Mouse (Mus musculus): ENCODE data around the gene Fbh1. TPM values are rescaled to one million over a fixed set of nuclear protein-coding genes. Genes with fewer than 3 reads are reported as not detected.
"Not testable (repeated sequence)": the region's sequence is repeated elsewhere in the genome, so short reads cannot be mapped to it uniquely, and the experiment has no call there.

The Fbh1 gene
- polyA plus RNA-seq, 1 experiment from 2014 or later = 153 TPM

GRCm38 (mm10) chr2:11710101-11710500, 67.3 kb downstream of the Fbh1 start:
- not testable (repeated sequence) for H3K9me3 ChIP-seq (ENCODE audit: control insufficient read depth, low read length); H3K27ac ChIP-seq (replicated peaks; ENCODE audit: low read depth, low read length); H3K36me3 ChIP-seq (ENCODE audit: control insufficient read depth, insufficient read depth, low read length); H3K4me3 ChIP-seq (replicated peaks; ENCODE audit: low read depth, low read length); H3K4me2 ChIP-seq (ENCODE audit: low read length); H3K9ac ChIP-seq (replicated peaks; ENCODE audit: low read length); ATAC-seq (ENCODE audit: low FRiP score, low TSS enrichment)
- peaks cover 12% of the 10 kb centered on the region for H3K4me1 ChIP-seq (ENCODE audit: control insufficient read depth, insufficient read depth, low read length)
- H3K27me3 ChIP-seq (ENCODE audit: control insufficient read depth, insufficient read depth, low read length) = peaks cover 16% of the 10 kb centered on the region
- DNase-seq = peak; percentile 66
- 60% methylated on average over 4 of the region's 4 CpGs for WGBS

- WGBS = 90% methylated on average over 5 of the region's 5 CpGs
- H3K27me3 ChIP-seq (ENCODE audit: control insufficient read depth, insufficient read depth, low read length) = peaks cover 16% of the 10 kb centered on the region
- no peak for ATAC-seq (ENCODE audit: low FRiP score, low TSS enrichment)
- H3K4me1 ChIP-seq (ENCODE audit: control insufficient read depth, insufficient read depth, low read length) = peaks cover 12% of the 10 kb centered on the region
- H3K9ac ChIP-seq (replicated peaks; ENCODE audit: low read length) = no peak overlapping the region
- H3K27ac ChIP-seq (replicated peaks; ENCODE audit: low read depth, low read length) = no peak overlapping the region
- no peaks in the 10 kb centered on the region for H3K36me3 ChIP-seq (ENCODE audit: control insufficient read depth, insufficient read depth, low read length)
- H3K4me3 ChIP-seq (replicated peaks; ENCODE audit: low read depth, low read length) = no peak overlapping the region
- H3K9me3 ChIP-seq (ENCODE audit: control insufficient read depth, low read length) = no peaks in the 10 kb centered on the region
- no peak overlapping the region for H3K4me2 ChIP-seq (ENCODE audit: low read length)
- DNase-seq = no peak
Observed at GRCm38 (mm10) chr2:11708538-11708937, 68.8 kb downstream of the Fbh1 start.

GRCm38 (mm10) chr2:11706746-11707065, 70.7 kb downstream of the Fbh1 start:
- WGBS = 33% methylated on average over 6 of the region's 6 CpGs
- peak overlapping the region; percentile 100 for H3K4me2 ChIP-seq (ENCODE audit: low read length)
- H3K36me3 ChIP-seq (ENCODE audit: control insufficient read depth, insufficient read depth, low read length) = no peaks in the 10 kb centered on the region
- no peaks in the 10 kb centered on the region for H3K9me3 ChIP-seq (ENCODE audit: control insufficient read depth, low read length)
- no peak overlapping the region for H3K9ac ChIP-seq (replicated peaks; ENCODE audit: low read length)
- no peak for DNase-seq
- H3K4me1 ChIP-seq (ENCODE audit: control insufficient read depth, insufficient read depth, low read length) = peaks cover 12% of the 10 kb centered on the region
- peaks cover 16% of the 10 kb centered on the region for H3K27me3 ChIP-seq (ENCODE audit: control insufficient read depth, insufficient read depth, low read length)
- ATAC-seq (ENCODE audit: low FRiP score, low TSS enrichment) = no peak
- H3K4me3 ChIP-seq (replicated peaks; ENCODE audit: low read depth, low read length) = peak overlapping the region; percentile 54; the same call in 1 of the 2 replicates
- H3K27ac ChIP-seq (replicated peaks; ENCODE audit: low read depth, low read length) = no peak overlapping the region

GRCm38 (mm10) chr2:11706030-11706745, 71.2 kb downstream of the Fbh1 start:
- WGBS = 4% methylated on average over 28 of the region's 28 CpGs
- no peaks in the 10 kb centered on the region for H3K36me3 ChIP-seq (ENCODE audit: control insufficient read depth, insufficient read depth, low read length)
- peak overlapping the region; percentile 100 for H3K4me2 ChIP-seq (ENCODE audit: low read length)
- peak overlapping the region; percentile 54 for H3K4me3 ChIP-seq (replicated peaks; ENCODE audit: low read depth, low read length)
- H3K27ac ChIP-seq (replicated peaks; ENCODE audit: low read depth, low read length) = no peak overlapping the region
- H3K27me3 ChIP-seq (ENCODE audit: control insufficient read depth, insufficient read depth, low read length) = peaks cover 16% of the 10 kb centered on the region
- H3K4me1 ChIP-seq (ENCODE audit: control insufficient read depth, insufficient read depth, low read length) = peaks cover 12% of the 10 kb centered on the region
- ATAC-seq (ENCODE audit: low FRiP score, low TSS enrichment) = 0 out of 2 replicates have a peak, but pooled peaks have one; percentile 21
- H3K9ac ChIP-seq (replicated peaks; ENCODE audit: low read length) = peak overlapping the region; percentile 57
- peak; percentile 28 for DNase-seq
- no peaks in the 10 kb centered on the region for H3K9me3 ChIP-seq (ENCODE audit: control insufficient read depth, low read length)

GRCm38 (mm10) chr2:11705201-11706025, 72.0 kb downstream of the Fbh1 start, which contains the start of gene Il15ra:
TSS of gene Il15ra (plus strand) at chr2:11705290.
- Histone ChIP-seq H3K36me3 (ENCODE audit: control insufficient read depth, insufficient read depth, low read length) (no peaks in the 10 kb centered on the region), H3K27ac (replicated peaks; ENCODE audit: low read depth, low read length) (no peak within 1 kb of the TSS), H3K4me2 (ENCODE audit: low read length) (peak within 1 kb of the TSS; percentile 100), H3K27me3 (ENCODE audit: control insufficient read depth, insufficient read depth, low read length) (peaks cover 16% of the 10 kb centered on the region), H3K9me3 (ENCODE audit: control insufficient read depth, low read length) (no peaks in the 10 kb centered on the region), H3K4me3 (replicated peaks; ENCODE audit: low read depth, low read length) (peak within 1 kb of the TSS; percentile 54), H3K4me1 (ENCODE audit: control insufficient read depth, insufficient read depth, low read length) (peaks cover 12% of the 10 kb centered on the region), H3K9ac (replicated peaks; ENCODE audit: low read length) (peak within 1 kb of the TSS; percentile 57)
- DNase-seq (peak; percentile 37), ATAC-seq (ENCODE audit: low FRiP score, low TSS enrichment) (peak; percentile 55; the same call in 1 of the 2 replicates)
- WGBS = under 1% methylated on average over 37 of the region's 37 CpGs

- WGBS = 88% methylated on average over 2 of the region's 2 CpGs
- Histone ChIP-seq H3K27me3 (ENCODE audit: control insufficient read depth, insufficient read depth, low read length) (no peaks in the 10 kb centered on the region; the same call in 1 of the 2 replicates), H3K9me3 (ENCODE audit: control insufficient read depth, low read length) (no peaks in the 10 kb centered on the region), H3K4me1 (ENCODE audit: control insufficient read depth, insufficient read depth, low read length) (no peaks in the 10 kb centered on the region), H3K36me3 (ENCODE audit: control insufficient read depth, insufficient read depth, low read length) (no peaks in the 10 kb centered on the region), H3K4me3 (replicated peaks; ENCODE audit: low read depth, low read length) (no peak overlapping the region), H3K9ac (replicated peaks; ENCODE audit: low read length) (no peak overlapping the region), H3K27ac (replicated peaks; ENCODE audit: low read depth, low read length) (no peak overlapping the region), H3K4me2 (ENCODE audit: low read length) (no peak overlapping the region)
- DNase-seq (no peak), ATAC-seq (ENCODE audit: low FRiP score, low TSS enrichment) (peak; percentile 20; the same call in 1 of the 2 replicates)
Observed at GRCm38 (mm10) chr2:11699905-11700304, 77.5 kb downstream of the Fbh1 start.

GRCm38 (mm10) chr2:11698994-11699393, 78.4 kb downstream of the Fbh1 start:
- Histone ChIP-seq H3K4me2 (ENCODE audit: low read length) (no peak overlapping the region), H3K9me3 (ENCODE audit: control insufficient read depth, low read length) (no peaks in the 10 kb centered on the region), H3K4me1 (ENCODE audit: control insufficient read depth, insufficient read depth, low read length) (no peaks in the 10 kb centered on the region), H3K9ac (replicated peaks; ENCODE audit: low read length) (no peak overlapping the region), H3K27ac (replicated peaks; ENCODE audit: low read depth, low read length) (no peak overlapping the region), H3K36me3 (ENCODE audit: control insufficient read depth, insufficient read depth, low read length) (no peaks in the 10 kb centered on the region), H3K4me3 (replicated peaks; ENCODE audit: low read depth, low read length) (no peak overlapping the region), H3K27me3 (ENCODE audit: control insufficient read depth, insufficient read depth, low read length) (no peaks in the 10 kb centered on the region)
- DNase-seq = no peak
- WGBS = 65% methylated on average over 5 of the region's 5 CpGs
- ATAC-seq (ENCODE audit: low FRiP score, low TSS enrichment) = no peak

- H3K27me3 ChIP-seq (ENCODE audit: control insufficient read depth, insufficient read depth, low read length) = no peaks in the 10 kb centered on the region
- no peaks in the 10 kb centered on the region for H3K4me1 ChIP-seq (ENCODE audit: control insufficient read depth, insufficient read depth, low read length)
- ATAC-seq (ENCODE audit: low FRiP score, low TSS enrichment) (no peak), DNase-seq (no peak)
- 70% methylated on average over 2 of the region's 2 CpGs for WGBS
- H3K36me3 ChIP-seq (ENCODE audit: control insufficient read depth, insufficient read depth, low read length) = no peaks in the 10 kb centered on the region
- no peak overlapping the region for H3K9ac ChIP-seq (replicated peaks; ENCODE audit: low read length)
- H3K9me3 ChIP-seq (ENCODE audit: control insufficient read depth, low read length) = no peaks in the 10 kb centered on the region
- no peak overlapping the region for H3K4me2 ChIP-seq (ENCODE audit: low read length)
- H3K4me3 ChIP-seq (replicated peaks; ENCODE audit: low read depth, low read length) = no peak overlapping the region
- H3K27ac ChIP-seq (replicated peaks; ENCODE audit: low read depth, low read length) = no peak overlapping the region
Observed at GRCm38 (mm10) chr2:11695867-11696266, 81.5 kb downstream of the Fbh1 start.
